Mouse (Mus musculus) embryonic facial prominence, embryonic 14.5 days (tissue): ENCODE data around the gene Snx11. TPM values are rescaled to one million over a fixed set of nuclear protein-coding genes. Genes with fewer than 3 reads are reported as not detected.
"Not testable (repeated sequence)": the region's sequence is repeated elsewhere in the genome, so short reads cannot be mapped to it uniquely, and the experiment has no call there.

Source experiments
- ATAC-seq: fragments of 200-750 bp; cut with Nextera tagmentation; 2 replicates; pipeline ENCODE4 v1.8.0; 2017; ENCODE audit warnings: low read depth, moderate number of reproducible peaks, moderate TSS enrichment
- DNase-seq: peaks from one replicate; pipeline ENCODE4 v3.0.0-alpha.2; 2015; ENCODE audit warnings: low spot score
- H3K27ac ChIP-seq: fragments of 300-500 bp; sonication (generic); replicated peaks from 2 replicates; pipeline ENCODE4 v1.5.1; 2014; ENCODE audit warnings: low read depth, mild to moderate bottlenecking, low read length, moderate library complexity
- H3K27me3 ChIP-seq: fragments of 300-500 bp; sonication (generic); replicated peaks from 2 replicates; pipeline ENCODE4 v1.6.1; 2014; ENCODE audit warnings: low read length; ENCODE audit not compliant: control insufficient read depth, insufficient read depth
- H3K36me3 ChIP-seq: fragments of 300-500 bp; sonication (generic); 2 replicates; pipeline ENCODE4 v1.6.1; 2014; ENCODE audit warnings: low read length, mixed read lengths; ENCODE audit not compliant: control insufficient read depth, insufficient read depth
- H3K4me1 ChIP-seq: fragments of 300-500 bp; sonication (generic); 2 replicates; pipeline ENCODE4 v1.6.1; 2014; ENCODE audit warnings: antibody characterized with exemption, low read length; ENCODE audit not compliant: control insufficient read depth, insufficient read depth
- H3K4me2 ChIP-seq: fragments of 300-500 bp; sonication (generic); 2 replicates; pipeline ENCODE4 v1.6.1; 2014; ENCODE audit warnings: low read depth, mild to moderate bottlenecking, low read length, moderate library complexity, mixed read lengths
- H3K4me3 ChIP-seq: fragments of 300-500 bp; sonication (generic); 2 replicates; pipeline ENCODE4 v1.5.1; 2014; ENCODE audit warnings: low read depth, mild to moderate bottlenecking, low read length
- H3K9ac ChIP-seq: fragments of 300-500 bp; sonication (generic); 2 replicates; pipeline ENCODE4 v1.6.1; 2014; ENCODE audit warnings: low read depth, mild to moderate bottlenecking, low read length, moderate library complexity, mixed read lengths
- H3K9me3 ChIP-seq: fragments of 300-500 bp; sonication (generic); 2 replicates; pipeline ENCODE4 v1.6.1; 2016; ENCODE audit warnings: low read length; ENCODE audit not compliant: control insufficient read depth
- WGBS: fragments of 180-500 bp; shearing (Covaris S2); extraction: QIAGEN DNeasy Blood & Tissue Kit; methylation state at CpG from one replicate; pipeline ENCODE4 v1.1.7; 2014; 5-methylcytosine and 5-hydroxymethylcytosine counted together
- polyA plus RNA-seq: library from polyadenylated mRNA; unstranded; fragments of >200 nt; fragmentation: Nextera tagmentation; extraction: Ambion mirVana; gene quantifications from 2 replicates; pipeline ENCODE4 v1.2.1, GENCODE M21; 2014

Gene Snx11
- polyA plus RNA-seq, 1 experiment from 2014 or later: 11.7 TPM

GRCm38 (mm10) chr11:96818128-96818710 is 40.9 kb upstream of the Snx11 start:
- H3K9ac ChIP-seq: no peak overlapping the region
- WGBS: 86% methylated on average over 8 of the region's 8 CpGs
- H3K9me3 ChIP-seq: no peaks in the 10 kb centered on the region
- no peak overlapping the region for H3K4me3 ChIP-seq
- H3K27me3 ChIP-seq: no peaks in the 10 kb centered on the region
- H3K4me1 ChIP-seq: peaks cover 3% of the 10 kb centered on the region; the same call in 1 of the 2 replicates
- H3K27ac ChIP-seq: no peak overlapping the region
- no peak overlapping the region for H3K4me2 ChIP-seq
- H3K36me3 ChIP-seq: peaks cover 90% of the 10 kb centered on the region
- DNase-seq (no peak), ATAC-seq (no peak)

- no peak for DNase-seq
- Histone ChIP-seq H3K9ac (no peak overlapping the region), H3K27ac (no peak overlapping the region), H3K27me3 (no peaks in the 10 kb centered on the region), H3K4me3 (no peak overlapping the region), H3K4me2 (no peak overlapping the region), H3K36me3 (peaks cover 90% of the 10 kb centered on the region), H3K4me1 (no peaks in the 10 kb centered on the region), H3K9me3 (no peaks in the 10 kb centered on the region)
- ATAC-seq: no peak
- 92% methylated on average over 5 of the region's 5 CpGs for WGBS
These were observed 39.6 kb upstream of the Snx11 start for GRCm38 (mm10) chr11:96816979-96817378.

DNA sequence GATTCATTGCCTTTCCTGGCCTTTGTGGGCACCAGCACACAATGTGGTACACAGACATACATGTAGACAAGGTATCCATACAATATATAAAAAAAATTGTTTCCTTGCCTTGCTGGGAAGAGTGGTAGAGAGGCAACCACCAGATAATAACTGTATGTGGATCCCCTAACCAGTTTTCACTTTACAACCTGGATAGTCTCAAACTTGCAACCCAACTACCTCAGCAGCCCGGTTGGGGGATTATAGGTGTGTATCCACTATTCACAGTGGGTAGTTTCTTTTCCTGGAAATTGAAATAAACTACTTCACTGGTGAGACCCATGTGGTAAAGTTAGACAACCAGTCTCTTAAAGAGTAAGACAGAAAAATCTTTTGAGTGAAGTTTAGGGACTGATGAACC is 39.1 kb upstream of the Snx11 start:
- no peak overlapping the region for H3K4me3 ChIP-seq
- H3K36me3 ChIP-seq: peaks cover 90% of the 10 kb centered on the region
- H3K4me1 ChIP-seq: no peaks in the 10 kb centered on the region
- no peaks in the 10 kb centered on the region for H3K9me3 ChIP-seq
- no peak for DNase-seq
- WGBS: 93% methylated on average over 1 of the region's 1 CpGs
- H3K27ac ChIP-seq: no peak overlapping the region
- no peaks in the 10 kb centered on the region for H3K27me3 ChIP-seq
- H3K9ac ChIP-seq: no peak overlapping the region
- H3K4me2 ChIP-seq: no peak overlapping the region
- no peak for ATAC-seq

GRCm38 (mm10) chr11:96815895-96816294 is 38.5 kb upstream of the Snx11 start:
- no peaks in the 10 kb centered on the region for H3K4me1 ChIP-seq
- no peak overlapping the region for H3K4me2 ChIP-seq
- peaks cover 90% of the 10 kb centered on the region for H3K36me3 ChIP-seq
- DNase-seq: no peak
- H3K9me3 ChIP-seq: no peaks in the 10 kb centered on the region
- WGBS: 98% methylated on average over 2 of the region's 2 CpGs
- ATAC-seq: no peak
- H3K27me3 ChIP-seq: no peaks in the 10 kb centered on the region
- no peak overlapping the region for H3K27ac ChIP-seq
- H3K9ac ChIP-seq: no peak overlapping the region
- H3K4me3 ChIP-seq: no peak overlapping the region

- H3K4me3 ChIP-seq: no peak overlapping the region
- WGBS: 82% methylated on average over 2 of the region's 2 CpGs
- H3K4me2 ChIP-seq: no peak overlapping the region
- no peaks in the 10 kb centered on the region for H3K9me3 ChIP-seq
- ATAC-seq (no peak), DNase-seq (no peak)
- H3K27ac ChIP-seq: no peak overlapping the region
- H3K27me3 ChIP-seq: no peaks in the 10 kb centered on the region
- no peaks in the 10 kb centered on the region for H3K4me1 ChIP-seq
- H3K9ac ChIP-seq: no peak overlapping the region
- H3K36me3 ChIP-seq: peaks cover 89% of the 10 kb centered on the region
These were observed 37.1 kb upstream of the Snx11 start for GRCm38 (mm10) chr11:96814443-96814842.

- Histone ChIP-seq H3K9me3 (no peaks in the 10 kb centered on the region), H3K36me3 (peaks cover 89% of the 10 kb centered on the region), H3K4me3 (no peak overlapping the region), H3K27ac (no peak overlapping the region), H3K27me3 (no peaks in the 10 kb centered on the region), H3K9ac (no peak overlapping the region), H3K4me1 (no peaks in the 10 kb centered on the region), H3K4me2 (no peak overlapping the region)
- WGBS: 90% methylated on average over 5 of the region's 5 CpGs
- ATAC-seq (no peak), DNase-seq (no peak)
These were observed 36.6 kb upstream of the Snx11 start for GRCm38 (mm10) chr11:96813920-96814319.

DNA sequence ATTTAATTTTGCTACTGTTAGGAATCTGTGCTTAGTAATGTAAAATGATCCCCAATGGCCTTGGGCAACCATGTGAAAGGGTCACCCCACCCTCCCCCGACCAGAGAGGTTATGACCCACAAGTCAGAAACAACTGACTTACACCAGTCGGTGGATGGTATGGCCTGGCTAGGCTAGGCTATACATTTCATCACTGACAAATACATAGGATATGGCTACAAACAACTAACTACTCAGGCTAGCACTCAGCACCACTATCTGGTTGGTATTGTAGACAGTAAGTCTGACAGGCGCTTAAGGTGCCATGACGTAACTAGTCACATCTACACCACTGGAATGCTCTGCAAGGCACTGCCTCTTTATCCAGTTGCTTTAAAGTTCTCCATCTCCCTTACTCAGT is 36.1 kb upstream of the Snx11 start:
- no peak overlapping the region for H3K4me3 ChIP-seq
- DNase-seq: no peak
- no peak overlapping the region for H3K9ac ChIP-seq
- no peaks in the 10 kb centered on the region for H3K9me3 ChIP-seq
- no peaks in the 10 kb centered on the region for H3K4me1 ChIP-seq
- no peak for ATAC-seq
- peaks cover 89% of the 10 kb centered on the region for H3K36me3 ChIP-seq
- H3K27me3 ChIP-seq: no peaks in the 10 kb centered on the region
- 79% methylated on average over 4 of the region's 4 CpGs for WGBS
- no peak overlapping the region for H3K27ac ChIP-seq
- no peak overlapping the region for H3K4me2 ChIP-seq

DNA sequence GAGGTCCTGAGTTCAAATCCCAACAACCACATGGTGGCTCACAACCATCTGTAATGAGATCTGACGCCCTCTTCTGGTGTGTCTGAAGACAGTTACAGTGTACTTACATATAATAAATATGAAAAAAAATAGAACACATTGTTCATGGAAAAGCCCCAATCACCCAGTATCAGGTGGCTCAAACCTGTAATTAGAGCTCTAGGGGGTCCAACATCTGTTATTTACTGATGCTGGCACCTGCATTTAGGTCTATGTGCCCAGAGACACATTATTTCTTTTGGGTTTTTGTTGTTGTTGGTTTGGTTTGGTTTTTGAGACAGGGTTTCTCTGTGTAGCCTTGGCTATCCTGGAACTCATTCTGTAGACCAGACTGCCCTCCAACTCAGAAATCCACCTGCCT is 33.8 kb upstream of the Snx11 start:
- not testable (repeated sequence) for H3K27me3 ChIP-seq, H3K4me1 ChIP-seq, H3K9me3 ChIP-seq, H3K27ac ChIP-seq, ATAC-seq, H3K4me2 ChIP-seq, H3K9ac ChIP-seq, DNase-seq, H3K4me3 ChIP-seq
- peaks cover 86% of the 10 kb centered on the region for H3K36me3 ChIP-seq
- WGBS: 84% methylated on average over 1 of the region's 1 CpGs

DNA sequence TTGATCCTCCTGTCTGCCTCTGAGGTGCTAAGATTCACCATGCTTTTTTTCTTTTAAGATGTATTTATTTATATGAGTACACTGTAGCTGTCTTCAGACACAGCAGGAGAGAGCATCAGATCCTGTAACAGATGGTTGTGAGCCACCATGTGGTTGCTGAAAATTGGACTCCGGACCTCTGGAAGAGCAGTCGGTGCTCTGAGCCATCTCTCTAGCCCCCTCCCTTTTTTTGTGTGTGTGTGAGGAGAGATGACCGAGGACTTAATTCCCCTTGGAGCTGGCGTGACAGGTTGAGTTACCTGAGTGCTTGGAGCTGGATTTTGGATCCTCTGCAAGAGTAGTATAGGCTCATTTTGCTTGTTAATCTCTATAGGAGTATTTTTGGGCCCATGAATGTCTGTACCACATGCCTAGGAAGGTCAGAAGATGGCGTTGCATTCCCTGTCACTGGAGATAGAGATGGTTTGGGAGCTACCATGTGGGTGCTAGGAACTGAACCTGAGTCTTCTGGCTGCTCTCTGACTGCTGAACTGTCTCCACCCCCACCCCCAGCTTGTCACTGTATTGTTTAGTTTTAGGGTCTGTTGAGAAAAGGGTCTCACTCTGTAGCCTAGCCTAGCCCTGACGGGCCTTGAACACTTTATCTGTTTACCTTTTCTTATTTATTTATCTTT is 32.3 kb upstream of the Snx11 start:
- Histone ChIP-seq H3K27ac (no peak overlapping the region), H3K9ac (no peak overlapping the region), H3K4me3 (no peak overlapping the region), H3K27me3 (no peaks in the 10 kb centered on the region), H3K4me2 (no peak overlapping the region), H3K4me1 (no peaks in the 10 kb centered on the region), H3K9me3 (no peaks in the 10 kb centered on the region), H3K36me3 (peaks cover 86% of the 10 kb centered on the region)
- 83% methylated on average over 6 of the region's 6 CpGs for WGBS
- no peak for DNase-seq
- ATAC-seq: no peak
